Mouse (Mus musculus) right cerebral cortex, postnatal 4 days (tissue): ENCODE data around the gene Ap4e1.

Experiments
- DNase-seq: peaks from one replicate; pipeline ENCODE4 v3.0.0-alpha.2; 2022

The Ap4e1 gene

GRCm38 (mm10) chr2:127008469-127008998 is at the start of gene Ap4e1:
Gene Ap4e1, plus strand, starts transcription at chr2:127008717.
- DNase-seq = peak; percentile 100

DNA sequence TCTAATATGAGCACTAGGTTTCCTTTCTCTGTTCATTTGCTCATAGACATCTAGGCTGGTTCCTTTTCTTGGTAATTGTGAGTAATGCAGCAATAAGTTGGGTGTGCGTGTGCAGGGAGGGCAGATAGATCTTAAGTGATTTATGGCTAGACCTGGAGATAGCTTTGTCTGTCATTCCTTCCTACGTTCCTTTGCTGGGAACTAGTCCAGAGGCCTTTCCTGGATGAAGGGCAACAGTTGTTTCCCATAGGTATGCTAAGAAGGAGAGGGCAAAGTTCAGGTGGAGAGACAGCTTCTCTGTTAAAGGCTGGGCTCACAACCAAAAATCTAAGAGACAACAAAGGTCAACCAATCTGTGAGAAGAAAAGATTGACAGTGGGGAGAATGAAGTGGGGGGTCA is 46.8 kb upstream of the Ap4e1 start:
- no peak for DNase-seq

DNA sequence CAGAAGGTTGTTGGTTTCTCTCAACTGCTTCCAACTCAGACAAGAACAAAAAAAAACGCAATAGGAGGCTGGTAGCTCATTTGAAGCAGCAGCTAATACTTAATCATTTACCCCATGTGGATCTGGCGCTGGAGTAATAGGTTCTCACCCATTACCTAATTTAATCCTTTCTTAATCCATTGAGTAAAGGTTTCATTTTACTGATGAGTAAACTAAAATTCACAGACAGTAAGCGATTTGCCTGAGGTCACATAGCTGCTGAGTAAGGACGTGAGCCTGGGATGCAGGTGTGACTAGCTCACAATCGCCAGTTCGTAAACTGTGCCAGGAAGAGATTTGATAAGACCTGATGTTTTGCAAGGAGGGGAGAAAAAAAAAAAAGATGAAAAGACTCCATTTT is 31.1 kb upstream of the Ap4e1 start:
- no peak for DNase-seq

DNA sequence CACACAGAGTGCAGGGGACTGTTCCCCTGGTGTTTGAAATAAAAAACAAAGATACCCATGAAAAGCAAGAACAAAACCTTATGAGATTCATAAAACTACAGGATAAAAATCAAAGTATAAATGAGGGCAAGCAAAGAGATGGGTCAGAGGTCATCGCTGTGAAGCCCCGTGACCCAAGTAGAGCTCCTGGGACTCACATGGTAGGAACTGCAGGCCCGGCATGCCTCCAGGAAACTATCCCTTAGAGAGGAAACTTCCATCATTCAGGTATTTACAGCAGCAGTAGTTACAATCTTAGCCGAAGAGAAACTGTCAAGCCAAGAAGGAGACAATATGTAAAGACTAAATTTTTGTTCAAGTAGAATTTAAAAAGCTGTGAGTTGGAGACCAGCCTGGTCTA is 25.3 kb upstream of the Ap4e1 start:
- DNase-seq = no peak

- no peak for DNase-seq
Observed at GRCm38 (mm10) chr2:126989919-126990318, 18.6 kb upstream of the Ap4e1 start.

- no peak for DNase-seq
Observed at GRCm38 (mm10) chr2:126992742-126993141, 15.8 kb upstream of the Ap4e1 start.

- no peak for DNase-seq
Observed at GRCm38 (mm10) chr2:126994384-126995166, 13.9 kb upstream of the Ap4e1 start.

GRCm38 (mm10) chr2:126996737-126997136 is 11.8 kb upstream of the Ap4e1 start:
- peak; percentile 33 for DNase-seq

- no peak for DNase-seq
Observed at GRCm38 (mm10) chr2:126998219-126998618, 10.3 kb upstream of the Ap4e1 start.

DNA sequence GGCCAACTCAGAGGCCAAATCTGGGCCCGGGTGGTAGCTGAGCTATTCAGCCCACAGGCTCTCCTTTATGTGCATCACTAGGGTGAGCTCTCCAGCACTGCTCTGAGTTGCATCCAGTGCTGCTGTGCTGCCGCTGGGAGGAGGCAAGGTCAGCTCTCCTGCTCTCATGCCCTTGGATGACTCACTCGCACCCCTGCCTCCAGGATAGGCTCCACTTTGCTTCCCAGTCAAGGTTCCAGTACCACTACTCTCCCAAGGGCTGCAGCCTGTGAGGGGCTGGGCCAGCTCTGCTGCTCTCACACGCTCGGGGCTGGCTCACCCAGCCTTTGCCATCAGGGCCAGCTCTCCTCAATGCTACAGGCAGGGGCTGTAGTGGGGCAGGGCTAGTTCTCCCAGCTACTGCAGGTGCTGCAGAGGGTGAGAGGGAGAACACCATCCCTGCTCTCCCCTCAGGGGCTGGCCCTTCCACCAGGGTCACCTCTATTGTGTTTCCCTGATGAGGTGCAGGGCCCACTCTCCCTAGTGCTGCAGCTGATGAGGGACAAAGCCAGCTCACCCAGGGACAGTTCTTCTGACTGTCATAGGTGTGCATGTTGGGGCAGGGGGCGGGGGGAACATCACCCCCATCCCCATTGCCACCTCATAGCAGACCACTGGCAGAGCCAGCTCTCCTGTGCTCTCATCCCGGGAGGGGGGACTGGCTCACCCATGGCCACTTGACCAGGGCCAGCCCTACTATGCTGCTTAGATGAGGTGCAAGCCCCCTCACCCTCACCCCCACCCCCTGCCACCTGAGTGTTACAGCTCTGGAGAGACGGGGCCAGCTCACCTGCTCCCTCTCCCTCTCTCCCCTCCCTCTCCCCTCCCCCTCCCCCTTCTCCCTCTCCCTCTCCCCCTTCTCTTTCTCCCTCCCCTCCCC is 7.9 kb upstream of the Ap4e1 start:
- DNase-seq = no peak

GRCm38 (mm10) chr2:127004046-127004445 is 4.5 kb upstream of the Ap4e1 start:
- DNase-seq = no peak

DNA sequence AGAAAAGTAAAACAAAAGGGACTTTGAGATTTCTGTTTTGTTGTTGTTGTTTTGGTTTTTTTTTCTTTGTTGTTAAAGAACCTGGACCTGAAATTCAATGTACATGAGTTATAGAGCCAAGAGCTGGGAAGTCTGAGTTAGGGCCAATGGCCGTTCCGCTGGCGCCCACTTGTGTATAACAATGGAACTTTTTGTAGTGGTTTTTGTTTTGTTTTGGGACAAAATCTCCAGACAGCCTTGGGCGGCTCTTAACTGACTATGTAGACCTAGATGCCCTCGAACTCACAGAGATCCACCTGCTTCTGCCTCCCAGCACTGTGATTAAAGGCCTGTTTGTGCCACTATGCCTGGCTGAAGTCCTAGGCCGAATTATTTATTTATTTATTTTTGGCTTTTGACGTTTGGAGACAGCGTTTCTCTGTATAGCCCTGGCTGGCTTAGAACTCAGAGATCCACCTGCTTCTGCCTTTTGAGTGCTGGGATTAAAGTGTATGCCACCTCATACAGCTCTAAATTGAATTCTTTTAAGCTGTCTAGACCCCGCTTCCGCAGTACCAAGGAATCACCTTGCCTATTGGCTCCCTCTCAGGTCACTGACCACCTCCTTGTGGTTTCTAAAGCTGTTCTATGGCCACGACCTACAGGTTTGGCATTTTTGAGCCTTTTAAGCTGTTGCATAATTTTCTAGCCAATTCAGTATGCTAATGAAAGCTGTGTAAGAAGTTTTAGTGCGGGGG is 1.7 kb upstream of the Ap4e1 start:
- DNase-seq = peak; percentile 36

- DNase-seq = no peak
Observed at GRCm38 (mm10) chr2:127007509-127007908, 1.0 kb upstream of the Ap4e1 start.

DNA sequence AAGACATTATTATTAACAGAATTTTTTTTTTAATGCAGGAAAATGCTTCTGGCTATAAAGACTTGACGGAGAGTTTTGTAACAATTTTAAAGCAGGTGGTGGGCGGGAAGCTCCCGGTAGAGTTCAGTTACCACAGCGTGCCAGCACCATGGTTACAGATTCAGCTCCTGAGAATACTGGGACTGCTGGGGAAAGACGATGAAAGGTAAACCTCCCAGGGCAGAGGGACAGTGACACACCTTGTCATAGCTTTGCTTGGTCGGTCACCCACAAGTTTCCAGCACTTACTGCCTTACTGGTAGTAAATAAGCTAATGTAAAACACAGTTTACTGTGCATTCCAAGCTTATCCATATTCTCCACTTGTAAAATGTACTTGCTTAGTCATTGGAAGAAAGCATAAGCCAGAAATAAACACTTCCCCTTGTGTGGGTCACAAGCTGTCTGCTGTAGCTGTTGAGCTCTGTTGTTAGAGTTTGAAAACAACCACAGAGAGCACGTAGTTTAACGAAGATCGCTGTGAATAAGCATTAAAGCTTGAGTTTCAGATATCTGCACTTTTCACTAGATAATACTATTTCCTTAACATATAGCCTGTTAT is 26.6 kb downstream of the Ap4e1 start:
- DNase-seq = no peak

GRCm38 (mm10) chr2:127037299-127037698 is 28.8 kb downstream of the Ap4e1 start:
- DNase-seq = no peak

DNA sequence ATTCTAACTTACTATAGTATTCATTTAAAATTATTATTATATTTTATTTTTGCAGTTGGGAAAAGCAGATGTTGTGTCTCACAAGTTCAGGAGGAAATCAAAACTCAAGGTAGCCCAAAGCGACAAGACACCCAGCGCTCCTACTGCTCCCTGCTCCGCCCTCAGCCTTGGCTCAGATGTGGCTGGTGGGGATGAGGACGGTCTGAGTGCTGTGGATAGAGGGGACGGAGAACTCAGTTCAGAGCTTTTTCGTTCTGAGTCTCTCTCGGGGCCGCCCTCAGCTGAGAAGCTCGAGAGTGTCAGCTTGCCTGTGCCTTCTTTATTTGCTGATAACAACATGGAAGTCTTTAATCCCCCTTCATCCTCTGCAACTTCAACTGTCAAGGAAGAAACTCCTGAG is 53.0 kb downstream of the Ap4e1 start:
- DNase-seq = no peak

DNA sequence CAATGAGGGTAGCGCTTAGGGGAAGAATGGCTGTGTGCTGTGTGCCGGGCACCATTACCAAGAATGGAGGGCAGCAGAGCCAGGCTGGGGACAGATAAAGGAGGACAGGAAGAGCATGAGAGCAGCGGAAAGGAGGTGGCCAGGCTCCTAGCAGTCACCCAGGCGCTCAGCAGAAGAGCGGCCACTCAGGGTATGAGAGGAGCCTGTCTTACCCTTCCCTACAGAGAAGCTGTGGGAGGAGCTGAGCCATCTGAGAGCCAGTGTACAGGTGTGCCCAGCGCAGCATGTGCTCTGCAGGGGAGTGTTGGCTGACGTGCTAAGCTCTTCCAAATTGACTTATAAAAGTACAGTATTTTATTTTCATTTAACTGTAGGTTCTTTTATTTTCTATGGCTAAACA is 60.3 kb downstream of the Ap4e1 start:
- no peak for DNase-seq

GRCm38 (mm10) chr2:127069781-127070434 is 61.4 kb downstream of the Ap4e1 start:
- no peak for DNase-seq

- peak; percentile 76 for DNase-seq
Observed at GRCm38 (mm10) chr2:127070435-127070841, 61.9 kb downstream of the Ap4e1 start, which contains the start of gene Blvra. Gene Blvra, plus strand, starts transcription at chr2:127070665.

- DNase-seq = no peak
Observed at GRCm38 (mm10) chr2:127070879-127071278, 62.4 kb downstream of the Ap4e1 start.

DNA sequence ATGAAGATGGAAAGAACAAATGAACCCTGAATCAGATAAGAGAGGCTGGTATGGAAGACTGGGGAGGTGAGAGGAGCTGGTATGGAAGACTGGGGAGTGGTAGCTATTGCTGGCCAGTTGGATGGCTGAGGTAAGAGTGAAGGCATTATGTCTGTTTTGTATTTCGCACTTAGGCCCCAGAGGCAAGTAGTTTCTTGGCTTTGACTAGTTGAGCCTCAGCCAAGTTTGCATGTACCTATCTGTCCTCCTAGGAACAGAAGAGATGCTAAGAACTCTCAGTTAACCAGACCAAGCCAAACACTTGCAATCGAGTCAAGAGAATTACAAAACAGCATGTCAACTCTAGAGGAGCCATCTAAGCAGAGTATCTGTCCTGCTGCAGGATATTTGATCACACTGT is 65.6 kb downstream of the Ap4e1 start:
- no peak for DNase-seq

GRCm38 (mm10) chr2:127077611-127078010 is 69.1 kb downstream of the Ap4e1 start:
- DNase-seq = no peak
